Mouse (Mus musculus) stomach, postnatal 0 days (tissue): ENCODE measurements around the gene Kdm1a. TPM values are rescaled to one million over a fixed set of nuclear protein-coding genes. Genes with fewer than 3 reads are reported as not detected.
A peak's percentile ranks its signal among the peaks of the same experiment; 100 is the strongest.

Source experiments
- ATAC-seq: fragments of 200-750 bp; cut with Nextera tagmentation; 2 replicates; pipeline ENCODE4 v1.8.0; 2017; ENCODE audit not compliant: low FRiP score, low TSS enrichment
- DNase-seq: peaks from one replicate; pipeline ENCODE4 v3.0.0-alpha.2; 2016; ENCODE audit warnings: low spot score
- H3K27ac ChIP-seq: fragments of 300-500 bp; sonication (generic); replicated peaks from 2 replicates; pipeline ENCODE4 v1.5.1; 2014; ENCODE audit warnings: mild to moderate bottlenecking, control low read depth
- H3K27me3 ChIP-seq: fragments of 300-500 bp; sonication (generic); 2 replicates; pipeline ENCODE4 v1.6.1; 2014; ENCODE audit warnings: low read length; ENCODE audit not compliant: control insufficient read depth, insufficient read depth
- H3K36me3 ChIP-seq: fragments of 300-500 bp; sonication (generic); 2 replicates; pipeline ENCODE4 v1.6.1; 2014; ENCODE audit warnings: low read length, mixed read lengths; ENCODE audit not compliant: control insufficient read depth, insufficient read depth
- H3K4me1 ChIP-seq: fragments of 300-500 bp; sonication (generic); replicated peaks from 2 replicates; pipeline ENCODE4 v1.6.1; 2014; ENCODE audit warnings: antibody characterized with exemption; ENCODE audit not compliant: control insufficient read depth, insufficient read depth
- H3K4me2 ChIP-seq: fragments of 300-500 bp; sonication (generic); replicated peaks from 2 replicates; pipeline ENCODE4 v1.6.1; 2014; ENCODE audit warnings: low read depth, mild to moderate bottlenecking, control low read depth, moderate library complexity
- H3K4me3 ChIP-seq: fragments of 300-500 bp; sonication (generic); 2 replicates; pipeline ENCODE4 v1.5.1; 2014; ENCODE audit warnings: low read depth, low read length, control low read depth
- H3K9ac ChIP-seq: fragments of 300-500 bp; sonication (generic); 2 replicates; pipeline ENCODE4 v1.6.1; 2014; ENCODE audit warnings: mild to moderate bottlenecking, low read length, control low read depth, mixed read lengths
- H3K9me3 ChIP-seq: fragments of 300-500 bp; sonication (generic); 2 replicates; pipeline ENCODE4 v1.6.1; 2016; ENCODE audit warnings: low read length; ENCODE audit not compliant: control insufficient read depth
- CTCF ChIP-seq: IDR thresholded peaks from 2 replicates; pipeline ENCODE4 v1.5.1; 2016; ENCODE audit warnings: antibody characterized with exemption, low read depth, mild to moderate bottlenecking, moderate library complexity
- EP300 ChIP-seq: optimal IDR thresholded peaks from 2 replicates; pipeline ENCODE3; 2016; ENCODE audit warnings: antibody characterized with exemption
- WGBS: fragments of 180-500 bp; shearing (Covaris S2); extraction: QIAGEN DNeasy Blood & Tissue Kit; methylation state at CpG from one replicate; pipeline ENCODE4 v1.1.7; 2014; 5-methylcytosine and 5-hydroxymethylcytosine counted together
- polyA plus RNA-seq: library from polyadenylated mRNA; unstranded; fragments of >200 nt; fragmentation: Nextera tagmentation; extraction: Ambion mirVana; gene quantifications from 2 replicates; pipeline ENCODE4 v1.2.1, GENCODE M21; 2015

Gene Kdm1a
- polyA plus RNA-seq, 1 experiment from 2014 or later, result 13.8 TPM

- 59% methylated on average over 5 of the region's 5 CpGs for WGBS
- TF ChIP-seq CTCF (no peak), EP300 (no peak)
- no peak for DNase-seq
- no peak overlapping the region for H3K4me2 ChIP-seq
- H3K27me3 ChIP-seq, result no peaks in the 10 kb centered on the region
- H3K36me3 ChIP-seq, result no peaks in the 10 kb centered on the region
- no peak for ATAC-seq
- H3K27ac ChIP-seq, result no peak overlapping the region
- H3K9me3 ChIP-seq, result no peaks in the 10 kb centered on the region
- H3K4me3 ChIP-seq, result no peak overlapping the region
- no peaks in the 10 kb centered on the region for H3K4me1 ChIP-seq
- no peak overlapping the region for H3K9ac ChIP-seq
These were observed 34.0 kb upstream of the Kdm1a start for GRCm38 (mm10) chr4:136636511-136636910.

DNA sequence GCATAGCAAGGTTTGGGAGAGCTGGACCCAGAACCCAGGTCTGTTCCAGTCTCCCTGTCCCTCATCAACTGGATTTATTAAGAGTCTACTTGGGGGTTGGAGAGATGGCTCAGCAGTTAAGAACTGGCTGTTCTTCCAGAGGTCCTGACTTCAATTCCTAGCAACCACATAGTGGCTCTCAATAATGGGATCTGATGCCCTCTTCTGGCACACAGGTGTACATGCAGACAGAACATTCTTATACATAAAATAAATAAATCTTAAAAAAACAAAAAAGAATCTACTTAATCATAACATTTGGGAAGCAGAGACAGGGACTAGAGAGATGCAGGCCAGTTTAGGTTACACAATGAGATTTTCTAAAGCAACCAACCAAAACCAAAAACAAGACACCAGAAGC is 33.5 kb upstream of the Kdm1a start:
- no peak for ATAC-seq

GRCm38 (mm10) chr4:136631237-136631994 is 28.9 kb upstream of the Kdm1a start:
- H3K4me1 ChIP-seq, result no peaks in the 10 kb centered on the region
- no peaks in the 10 kb centered on the region for H3K36me3 ChIP-seq
- no peak for ATAC-seq
- H3K4me2 ChIP-seq, result no peak overlapping the region
- peak; percentile 24 for DNase-seq
- H3K9ac ChIP-seq, result no peak overlapping the region
- no peak overlapping the region for H3K4me3 ChIP-seq
- 76% methylated on average over 11 of the region's 11 CpGs for WGBS
- no peaks in the 10 kb centered on the region for H3K27me3 ChIP-seq
- no peak for TF ChIP-seq EP300
- no peak for TF ChIP-seq CTCF
- H3K27ac ChIP-seq, result no peak overlapping the region
- no peaks in the 10 kb centered on the region for H3K9me3 ChIP-seq

More for the DNA sequence above, 33.5 kb upstream of the Kdm1a start:
- Histone ChIP-seq H3K9me3 (no peaks in the 10 kb centered on the region), H3K27ac (no peak overlapping the region), H3K4me2 (no peak overlapping the region), H3K4me1 (no peaks in the 10 kb centered on the region), H3K4me3 (no peak overlapping the region), H3K36me3 (no peaks in the 10 kb centered on the region), H3K9ac (no peak overlapping the region), H3K27me3 (no peaks in the 10 kb centered on the region)
- DNase-seq, result no peak
- TF ChIP-seq CTCF (peak; percentile 44), EP300 (no peak)

- ATAC-seq, result no peak
- TF ChIP-seq EP300 (no peak), CTCF (no peak)
- Histone ChIP-seq H3K36me3 (no peaks in the 10 kb centered on the region), H3K4me1 (no peaks in the 10 kb centered on the region), H3K4me2 (no peak overlapping the region), H3K27me3 (no peaks in the 10 kb centered on the region), H3K9me3 (no peaks in the 10 kb centered on the region), H3K9ac (no peak overlapping the region), H3K27ac (no peak overlapping the region), H3K4me3 (no peak overlapping the region)
- 55% methylated on average over 6 of the region's 6 CpGs for WGBS
- DNase-seq, result no peak
These were observed 24.1 kb upstream of the Kdm1a start for GRCm38 (mm10) chr4:136626590-136626989.

DNA sequence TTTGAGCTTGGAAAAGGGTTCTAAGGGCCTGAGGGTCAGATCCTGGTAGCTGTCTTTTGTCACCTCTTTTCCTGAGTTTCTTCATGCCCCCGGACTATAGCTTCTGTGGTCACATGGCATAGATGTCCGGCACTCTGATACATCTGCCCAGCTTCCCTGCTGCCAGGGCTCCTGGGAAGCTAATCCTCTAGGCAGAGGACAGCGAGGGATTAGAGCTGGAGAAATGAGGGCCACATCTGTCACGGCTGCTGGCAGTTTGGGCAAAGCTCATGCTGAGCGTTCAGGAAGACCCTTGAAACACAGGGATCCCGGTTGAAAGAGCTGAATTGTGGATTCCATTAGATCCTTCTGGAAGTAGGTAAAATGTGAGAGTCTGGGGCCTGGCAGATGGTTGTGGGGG is 19.9 kb upstream of the Kdm1a start, which contains the start of gene Lactbl1:
Gene Lactbl1, plus strand, starts transcription at position 234 of the 400 bp plus-strand sequence.
- TF ChIP-seq EP300, result no peak
- no peak for TF ChIP-seq CTCF

DNA sequence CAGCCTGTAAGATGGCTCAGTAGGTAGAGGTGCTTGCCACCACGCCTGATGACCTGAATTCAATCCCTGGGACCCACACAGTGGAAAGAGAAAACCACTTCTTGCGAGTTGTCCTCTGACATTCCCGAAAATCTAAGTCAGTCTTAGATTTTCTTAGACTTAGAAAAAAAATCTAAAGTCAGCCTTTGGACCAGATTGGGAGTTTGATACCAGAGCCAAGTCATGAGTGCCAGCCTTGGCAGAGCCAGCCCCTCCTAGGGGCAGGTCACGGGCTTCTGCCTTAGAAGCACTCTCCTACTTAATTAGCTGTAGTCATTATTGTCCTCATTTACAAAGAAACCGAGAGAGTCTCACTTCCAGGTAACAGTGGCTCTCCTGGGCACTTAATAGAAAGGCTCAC is 19.4 kb upstream of the Kdm1a start:
- no peak for TF ChIP-seq EP300
- no peak for TF ChIP-seq CTCF
- 62% methylated on average over 5 of the region's 5 CpGs for WGBS
- Histone ChIP-seq H3K9me3 (no peaks in the 10 kb centered on the region), H3K27me3 (no peaks in the 10 kb centered on the region), H3K4me3 (no peak overlapping the region), H3K9ac (no peak overlapping the region), H3K4me1 (no peaks in the 10 kb centered on the region), H3K4me2 (no peak overlapping the region), H3K27ac (no peak overlapping the region), H3K36me3 (no peaks in the 10 kb centered on the region)
- DNase-seq, result no peak
- no peak for ATAC-seq

More for the DNA sequence above, 19.9 kb upstream of the Kdm1a start, which contains the start of gene Lactbl1:
- no peak for ATAC-seq
- H3K27me3 ChIP-seq, result no peaks in the 10 kb centered on the region
- H3K4me3 ChIP-seq, result no peak within 1 kb of the TSS
- no peaks in the 10 kb centered on the region for H3K9me3 ChIP-seq
- no peak within 1 kb of the TSS for H3K4me2 ChIP-seq
- H3K27ac ChIP-seq, result no peak within 1 kb of the TSS
- no peaks in the 10 kb centered on the region for H3K4me1 ChIP-seq
- no peak within 1 kb of the TSS for H3K9ac ChIP-seq
- no peaks in the 10 kb centered on the region for H3K36me3 ChIP-seq
- no peak for DNase-seq
- WGBS, result 51% methylated on average over 6 of the region's 6 CpGs
